Mouse (Mus musculus) gastrocnemius, adult 8-10 months (tissue): ENCODE measurements around the gene Tinf2. TPM values are rescaled to one million over a fixed set of nuclear protein-coding genes. Genes with fewer than 3 reads are reported as not detected.
A peak's percentile ranks its signal among the peaks of the same experiment; 100 is the strongest.

Experiments used
- DNase-seq, 2 experiments: peaks; one replicate each; pipeline ENCODE4 v3.0.0; 2022; ENCODE audit warnings: low spot score in 2 of 2
- total RNA-seq, 4 experiments: library from RNA; stranded (reverse); gene quantifications; 2 replicates each; pipeline ENCODE4 v1.2.4; 2022

The Tinf2 gene
- 10 to 100 TPM; 13.0 to 17.4 (median 14.6) TPM for total RNA-seq

GRCm38 (mm10) chr14:55681160-55682117 is at the start of gene Tinf2:
Gene Tinf2 (minus strand): TSS chr14:55681820.
- peak; percentile 79 to 87 for DNase-seq

GRCm38 (mm10) chr14:55730531-55731032 is 49.0 kb upstream of the Tinf2 start:
- DNase-seq, result no peak

GRCm38 (mm10) chr14:55730116-55730515 is 48.5 kb upstream of the Tinf2 start:
- no peak for DNase-seq

- DNase-seq, result no peak
Observed at GRCm38 (mm10) chr14:55727889-55728685, 46.5 kb upstream of the Tinf2 start.

- DNase-seq, result no peak
Observed at GRCm38 (mm10) chr14:55726261-55726660, 44.6 kb upstream of the Tinf2 start.

- peak in 1 of 2 experiments; percentile 5 for DNase-seq
Observed at GRCm38 (mm10) chr14:55724411-55724871, 42.8 kb upstream of the Tinf2 start.

GRCm38 (mm10) chr14:55723433-55723832 is 41.8 kb upstream of the Tinf2 start:
- DNase-seq, result no peak

GRCm38 (mm10) chr14:55722438-55722945 is 40.9 kb upstream of the Tinf2 start:
- no peak for DNase-seq

- DNase-seq, result peak; percentile 87 to 91
Observed at GRCm38 (mm10) chr14:55721700-55722437, 40.2 kb upstream of the Tinf2 start, which contains the start of gene Rabggta. Gene Rabggta (minus strand): TSS chr14:55722263.

GRCm38 (mm10) chr14:55721076-55721475 is 39.5 kb upstream of the Tinf2 start:
- no peak for DNase-seq

GRCm38 (mm10) chr14:55720666-55721065 is 39.0 kb upstream of the Tinf2 start:
- DNase-seq, result no peak

GRCm38 (mm10) chr14:55719737-55720136 is 38.1 kb upstream of the Tinf2 start:
- no peak for DNase-seq

GRCm38 (mm10) chr14:55716884-55717283 is 35.3 kb upstream of the Tinf2 start:
- no peak for DNase-seq

- DNase-seq, result no peak
Observed at GRCm38 (mm10) chr14:55716271-55716670, 34.7 kb upstream of the Tinf2 start.

GRCm38 (mm10) chr14:55714893-55715292 is 33.3 kb upstream of the Tinf2 start:
- DNase-seq, result no peak

GRCm38 (mm10) chr14:55713729-55714122 is 32.1 kb upstream of the Tinf2 start, which contains the start of gene Tgm1:
Gene Tgm1 (minus strand): TSS chr14:55713926.
- no peak for DNase-seq

GRCm38 (mm10) chr14:55713007-55713728 is 31.5 kb upstream of the Tinf2 start:
- DNase-seq, result no peak

- DNase-seq, result no peak
Observed at GRCm38 (mm10) chr14:55711786-55712185, 30.2 kb upstream of the Tinf2 start.

GRCm38 (mm10) chr14:55709509-55709908 is 27.9 kb upstream of the Tinf2 start:
- no peak for DNase-seq

GRCm38 (mm10) chr14:55707397-55707796 is 25.8 kb upstream of the Tinf2 start:
- no peak for DNase-seq
